Comparison of ENCODE assay signal across 8 mouse cellular contexts in genomic region chr11:103016930-103017329, GRCm38 (mm10). TPM values are rescaled to one million over a fixed set of nuclear protein-coding genes. Genes with fewer than 3 reads are reported as not detected.
DNase-seq lines count a peak whose midpoint lies in the region; ATAC-seq lines count a peak whose summit lies in the region.

No protein-coding gene starts in this region.

- no peaks in the 10 kb centered on the region for H3K27me3 ChIP-seq in hindbrain, embryonic 13.5 days

- H3K36me3 ChIP-seq in hindbrain, embryonic 13.5 days: peaks cover 10% of the 10 kb centered on the region

- WGBS in hindbrain, embryonic 13.5 days: under 1% methylated on average over 37 of the region's 41 CpGs

- peaks cover 19% of the 10 kb centered on the region for H3K4me1 ChIP-seq in hindbrain, embryonic 13.5 days (replicated peaks)

- H3K4me3 ChIP-seq in hindbrain, embryonic 13.5 days: peak overlapping the region; percentile 77

- no peaks in the 10 kb centered on the region for H3K9me3 ChIP-seq in hindbrain, embryonic 13.5 days

- peak; percentile 95 for ATAC-seq in hindbrain, embryonic 13.5 days (ENCODE audit: low FRiP score)

- DNase-seq in Muller cell, postnatal 12 days (ENCODE audit: inconsistent ontology term): peak; percentile 98
- DNase-seq in cerebellum, adult 9-11 months: peak; percentile 97
- DNase-seq in frontal cortex, postnatal 10 days (ENCODE audit: low spot score in 2 of 2): peak; percentile 93 to 97
- peak; percentile 98 to 99 for DNase-seq in layer of hippocampus, postnatal 25 days (ENCODE audit: extremely low spot score in 1 of 2, low spot score in 1 of 2)
- DNase-seq in lung, postnatal 25 days (ENCODE audit: low spot score): peak; percentile 97
- DNase-seq in retina, embryonic 14.5 days (ENCODE audit: low spot score): peak; percentile 95
- peak; percentile 97 for DNase-seq in thymus, postnatal 4 days

- H3K9ac ChIP-seq in hindbrain, embryonic 13.5 days: peak overlapping the region; percentile 90

- peak overlapping the region; percentile 94 for H3K27ac ChIP-seq in hindbrain, embryonic 13.5 days

- peak overlapping the region; percentile 63 for H3K4me2 ChIP-seq in hindbrain, embryonic 13.5 days

RNA-seq across cellular contexts. Expression of gene Nmt1, which starts 11.1 kb away (rescaled TPM):
- polyA plus RNA-seq in hindbrain, embryonic 13.5 days (2015; fragmentation: Nextera tagmentation; extraction: Ambion mirVana): 37.8 and 44.5 TPM in 2 replicates
- total RNA-seq in layer of hippocampus, postnatal 25 days (2021): 100 to 1,000 TPM; 153 to 166 TPM

RNA-seq across cellular contexts. Expression of gene Dcakd, which starts 11.2 kb away (rescaled TPM):
- 164 and 165 TPM in 2 replicates for polyA plus RNA-seq in hindbrain, embryonic 13.5 days (2015; fragmentation: Nextera tagmentation; extraction: Ambion mirVana)
- total RNA-seq in layer of hippocampus, postnatal 25 days (2021): 100 to 1,000 TPM; 106 to 109 TPM

Comparison
In these comparisons a context has a peak if more than half of its experiments do, and no peak if none do; other contexts are left out.
1. Peak in every context shown above with its lines: DNase-seq, ATAC-seq, H3K4me3 ChIP-seq and H3K27ac ChIP-seq.